Mouse (Mus musculus) kidney, adult 2 months (tissue): Measurements from ENCODE around the gene Spsb1.

Source experiments
- CTCF ChIP-seq: fragments of 200-500 bp; conservative IDR thresholded peaks from 2 replicates; pipeline ENCODE4 v1.5.1; 2011; ENCODE audit warnings: low read depth, mild to moderate bottlenecking, control low read depth, low read length, moderate library complexity, mixed read lengths; ENCODE audit not compliant: insufficient read depth, insufficient read length
- POLR2A ChIP-seq: fragments of 200-500 bp; IDR thresholded peaks from one replicate; pipeline ENCODE4 v1.6.1; 2011; ENCODE audit warnings: low read depth, low read length, control low read depth

DNA sequence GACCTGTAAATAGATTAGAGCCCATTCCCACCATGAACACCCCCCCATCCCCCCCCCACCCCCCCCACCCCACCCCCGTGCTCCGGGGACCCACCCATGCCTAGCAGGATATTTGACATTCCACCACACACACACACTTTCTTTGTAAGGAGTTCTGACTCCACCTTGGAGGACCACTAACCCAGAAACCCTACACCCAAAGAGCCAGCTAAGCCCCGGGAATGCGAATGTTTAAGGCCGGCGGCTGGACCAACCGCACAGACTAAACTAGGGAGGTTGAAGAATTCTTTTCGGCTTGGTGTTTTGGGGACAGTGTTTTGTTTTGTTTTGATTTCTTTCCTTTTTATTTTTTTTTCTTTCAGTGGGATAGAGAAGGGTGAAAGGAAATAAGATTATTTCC, 16.1 kb downstream of the Spsb1 start:
- TF ChIP-seq POLR2A (no peak), CTCF (no peak)
